Mouse (Mus musculus): ENCODE results near the gene Mrpl38. TPM values are rescaled to one million over a fixed set of nuclear protein-coding genes. Genes with fewer than 3 reads are reported as not detected.

The Mrpl38 gene
- polyA plus RNA-seq, 1 experiment = 200 TPM

DNA sequence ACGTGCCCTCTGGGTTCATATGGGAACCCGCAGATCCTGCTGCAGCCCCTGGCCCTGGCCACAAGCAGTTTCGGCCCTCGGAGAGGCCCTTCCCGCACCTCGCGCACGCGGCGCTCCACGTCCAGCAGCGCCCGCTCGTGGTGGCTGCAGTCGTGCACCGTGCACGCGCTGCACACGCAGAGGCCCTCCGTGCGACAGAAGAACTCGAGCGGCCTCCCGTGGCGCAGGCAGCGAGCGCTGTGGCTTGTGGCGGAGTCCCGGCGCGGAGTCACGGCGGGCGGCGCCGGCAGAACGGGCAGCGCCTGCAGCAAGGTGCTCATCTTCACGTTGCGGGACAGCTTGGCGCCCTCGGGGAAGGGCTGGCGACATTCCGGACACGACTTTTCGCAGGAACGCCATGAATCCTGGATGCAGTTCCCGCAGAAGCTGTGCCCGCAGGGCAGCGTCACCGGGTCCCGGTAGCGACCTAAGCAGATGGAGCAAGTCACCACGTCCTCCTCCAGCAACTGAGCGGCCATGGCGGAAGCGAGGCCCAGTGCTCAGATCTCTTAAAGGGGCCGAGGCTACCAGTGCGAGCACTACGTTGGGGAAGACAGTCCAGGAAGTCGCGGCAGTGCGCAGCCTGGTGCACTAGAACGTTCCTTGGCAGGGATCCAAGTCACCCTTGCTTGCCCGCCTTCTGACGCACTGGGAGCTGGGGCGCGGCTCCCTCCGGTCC lies 8.0 kb downstream of the Mrpl38 start, which contains the start of gene Trim65:
Gene Trim65, minus strand, starts transcription at position 641 of the 718 bp plus-strand sequence.
- no peak for TF ChIP-seq GATA1 (IDR thresholded peaks at IDR 0.05; ENCODE audit: low read length)

DNA sequence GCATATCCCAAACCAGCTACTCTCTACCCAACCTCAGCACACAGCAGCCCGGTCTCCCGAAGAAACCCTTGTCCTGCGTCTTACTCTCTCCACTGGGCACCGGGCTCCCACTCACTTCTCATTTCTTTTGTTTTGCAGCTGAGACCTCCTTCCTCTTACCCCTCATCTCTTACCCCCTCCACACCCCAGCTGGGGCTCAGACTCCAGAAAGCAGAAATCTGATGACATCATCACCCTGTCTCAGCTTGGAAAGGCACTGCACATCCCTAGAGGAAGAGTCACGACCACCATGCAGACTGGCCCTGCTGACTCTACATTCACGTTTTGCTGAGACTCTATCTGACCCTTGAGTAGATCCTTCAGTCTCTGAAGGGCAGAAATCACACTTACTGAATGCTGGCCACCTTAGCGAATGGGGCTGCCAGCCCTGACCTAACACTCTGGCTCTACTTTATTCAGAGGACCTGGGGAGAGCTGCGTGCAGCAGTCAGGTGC lies 8.6 kb downstream of the Mrpl38 start:
- no peak for TF ChIP-seq GATA1 (IDR thresholded peaks at IDR 0.05; ENCODE audit: low read length)

DNA sequence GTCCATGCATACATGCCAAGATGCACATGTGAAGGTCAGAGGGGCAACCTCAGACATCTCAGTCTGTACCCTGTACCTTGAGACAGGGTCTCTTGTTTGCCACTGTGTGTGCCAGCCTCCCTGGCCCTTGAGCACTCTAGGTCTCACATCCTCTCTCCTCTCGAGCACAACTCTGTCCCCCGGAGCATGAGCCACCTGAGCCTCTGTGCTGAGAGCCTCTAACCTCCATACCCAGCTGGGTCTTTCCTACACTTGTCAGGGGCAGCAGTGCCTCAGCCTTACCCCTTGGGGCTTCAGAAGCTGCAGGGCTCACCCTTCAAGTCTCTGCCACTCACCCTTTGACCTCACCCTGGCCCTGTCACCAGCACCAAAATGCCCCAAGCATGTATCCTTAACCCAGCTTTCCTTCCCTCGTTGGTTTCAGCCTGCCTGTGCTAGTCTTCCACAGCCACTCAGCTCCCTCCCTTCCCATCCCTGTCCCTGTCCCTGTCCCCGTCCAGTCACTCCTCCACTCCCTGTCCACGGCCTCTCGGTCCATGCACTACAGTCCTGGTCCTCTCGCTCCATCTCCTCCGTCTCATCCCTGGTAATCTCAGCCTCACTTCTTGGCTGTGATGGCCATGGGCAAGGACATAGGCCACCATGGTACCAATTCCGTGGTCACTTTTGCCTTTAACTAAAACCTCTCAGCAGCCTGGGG lies 9.4 kb downstream of the Mrpl38 start:
- TF ChIP-seq GATA1 (IDR thresholded peaks at IDR 0.05; ENCODE audit: low read length) = no peak

DNA sequence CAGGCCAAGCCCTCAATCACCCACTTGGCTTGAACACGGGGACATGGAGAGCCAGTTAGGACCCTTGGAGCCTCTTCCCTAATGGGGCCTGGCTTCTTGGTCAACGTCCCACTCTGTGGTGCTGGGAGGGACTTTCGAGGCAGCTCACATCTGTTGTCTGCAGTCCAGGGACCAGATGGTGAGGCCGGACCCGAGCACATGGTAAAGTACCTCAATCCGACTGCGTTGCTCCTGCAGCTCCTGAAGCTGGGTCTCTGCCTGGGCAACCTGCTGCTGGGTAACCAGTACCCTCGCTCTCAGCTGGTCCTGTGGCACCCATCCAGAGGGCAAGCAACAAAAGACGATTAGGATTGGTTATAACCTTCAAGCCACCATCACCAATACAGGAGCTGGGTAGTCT lies 10.7 kb downstream of the Mrpl38 start:
- TF ChIP-seq GATA1 (IDR thresholded peaks at IDR 0.05; ENCODE audit: low read length) = no peak

DNA sequence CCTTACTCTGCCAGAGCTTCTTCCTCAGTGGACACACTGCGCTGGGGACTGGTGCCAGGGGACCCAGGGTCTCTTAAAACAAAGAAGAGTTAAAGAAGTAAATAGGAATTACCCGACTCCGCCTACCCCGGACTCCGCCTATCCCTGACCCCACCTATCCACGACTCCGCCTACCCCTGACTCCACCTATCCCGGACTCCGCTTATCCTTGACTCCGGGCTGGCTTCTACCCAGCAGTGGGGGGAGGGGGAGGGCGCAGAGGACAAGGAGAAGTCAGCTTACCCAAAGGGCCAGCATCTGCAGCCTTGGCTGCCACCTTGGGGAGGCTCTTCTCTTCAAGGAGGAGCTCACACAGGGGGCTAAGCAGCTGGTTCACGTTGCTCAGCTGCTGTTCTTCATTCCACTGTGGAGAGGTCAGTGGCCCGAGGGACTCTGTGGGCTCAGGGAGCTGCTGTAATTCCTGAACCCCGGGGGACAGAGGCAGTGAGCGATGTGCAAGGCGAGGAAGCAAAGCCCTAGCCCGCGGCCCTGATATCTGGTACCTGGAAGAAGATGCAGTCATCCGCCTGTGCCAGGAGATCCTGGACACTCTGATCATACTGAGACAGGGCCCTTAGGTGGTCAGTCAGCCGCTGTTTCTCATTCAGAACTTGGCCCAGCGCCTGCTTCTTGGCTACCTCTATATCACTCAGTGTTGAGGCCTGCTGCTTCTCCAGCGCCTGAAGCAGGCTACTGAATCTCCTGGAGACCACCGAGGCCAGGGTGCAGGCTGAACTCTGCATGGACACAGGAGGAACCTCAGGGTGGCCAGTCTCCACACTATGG lies 11.3 kb downstream of the Mrpl38 start, which contains the start of gene Trim47:
Gene Trim47, minus strand, starts transcription at position 55 of the 825 bp plus-strand sequence.
- no peak for TF ChIP-seq GATA1 (IDR thresholded peaks at IDR 0.05; ENCODE audit: low read length)

DNA sequence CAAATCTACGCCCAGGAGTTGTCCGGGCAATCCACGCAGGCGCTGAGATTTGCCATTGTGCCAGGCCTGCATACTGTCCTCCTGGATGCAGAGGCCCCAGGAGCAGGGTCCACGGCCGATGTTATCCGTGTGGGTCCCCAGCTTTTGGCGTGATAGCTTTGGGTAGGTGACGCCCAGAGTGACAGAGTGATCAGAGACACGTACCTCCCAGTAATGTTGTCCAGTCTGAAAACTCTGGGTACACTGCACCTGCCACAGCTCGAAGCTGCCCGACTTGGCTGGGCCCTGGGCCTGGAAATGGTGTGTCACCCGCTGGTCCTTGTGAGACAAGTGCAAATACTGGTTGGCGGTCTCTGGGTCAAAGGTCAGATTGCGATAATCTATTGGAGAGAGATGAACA lies 12.4 kb downstream of the Mrpl38 start:
- no peak for TF ChIP-seq GATA1 (IDR thresholded peaks at IDR 0.05; ENCODE audit: low read length)

DNA sequence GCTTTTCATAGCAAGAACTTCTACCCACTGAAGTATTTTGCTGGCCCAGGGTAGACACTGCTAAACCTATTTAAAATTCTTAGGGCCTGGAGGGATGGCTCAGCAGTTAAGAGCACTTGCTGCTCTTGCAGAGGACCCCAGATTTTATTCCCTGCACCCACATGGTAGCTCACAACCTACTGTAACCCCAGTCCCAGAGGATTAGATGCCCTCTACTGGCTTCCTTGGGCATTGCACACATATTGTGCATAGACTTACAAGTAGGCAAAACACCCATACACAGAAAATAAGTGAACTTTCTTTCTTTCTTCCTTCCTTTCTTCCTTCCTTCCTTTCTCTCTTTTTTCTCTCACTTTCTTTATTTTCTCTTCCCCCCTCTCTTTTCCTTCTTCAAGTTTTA lies 20.8 kb downstream of the Mrpl38 start:
- no peak for TF ChIP-seq GATA1 (IDR thresholded peaks at IDR 0.05; ENCODE audit: low read length)

DNA sequence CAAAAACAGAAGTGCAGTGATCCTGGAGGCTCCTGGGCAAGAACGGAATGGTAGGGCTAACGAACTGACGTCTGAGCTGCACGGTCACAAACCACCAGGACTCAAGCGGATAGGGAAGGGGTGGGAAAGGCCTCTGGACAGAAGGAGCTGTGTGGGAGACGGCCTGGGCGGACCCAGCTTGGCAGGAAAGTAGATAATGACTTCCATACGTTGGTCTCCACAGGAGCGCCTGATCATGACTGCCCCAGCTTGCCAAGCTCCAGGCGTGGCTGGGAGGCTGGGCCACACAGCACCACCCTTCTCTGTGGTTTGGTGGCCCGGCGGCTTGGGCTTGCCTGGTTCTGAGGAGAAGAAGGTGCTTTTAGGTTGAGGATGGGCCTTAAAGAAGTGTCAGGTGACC lies 21.4 kb downstream of the Mrpl38 start:
- TF ChIP-seq GATA1 (IDR thresholded peaks at IDR 0.05; ENCODE audit: low read length) = no peak

DNA sequence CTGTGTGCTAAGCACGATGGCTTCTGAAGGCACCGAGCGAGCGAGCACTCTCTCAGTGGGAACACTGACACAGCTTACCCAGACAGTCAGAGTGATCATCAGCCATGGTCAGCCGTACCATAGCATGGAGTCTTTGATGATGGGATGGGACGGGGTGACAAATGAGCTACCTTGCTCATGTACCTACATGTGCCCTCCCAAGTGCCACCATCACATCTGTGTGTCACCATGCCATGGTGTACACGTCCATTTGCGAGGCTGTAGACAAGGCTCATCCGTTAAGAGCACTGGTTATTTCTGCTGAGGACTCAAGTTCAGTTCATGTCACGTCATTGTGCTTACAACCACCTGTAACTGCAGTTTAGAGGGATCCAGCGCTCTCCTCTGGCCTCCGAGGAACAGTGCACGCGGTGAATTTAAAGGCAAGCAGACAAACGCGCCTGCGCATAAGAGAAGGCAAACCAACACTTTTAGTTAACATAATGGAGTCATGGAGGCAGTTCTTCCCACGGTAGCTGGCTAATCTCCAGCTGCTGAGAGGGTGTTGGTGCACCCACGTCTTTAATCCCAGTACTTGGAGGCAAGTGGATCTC lies 27.0 kb downstream of the Mrpl38 start:
- no peak for TF ChIP-seq GATA1 (IDR thresholded peaks at IDR 0.05; ENCODE audit: low read length)

DNA sequence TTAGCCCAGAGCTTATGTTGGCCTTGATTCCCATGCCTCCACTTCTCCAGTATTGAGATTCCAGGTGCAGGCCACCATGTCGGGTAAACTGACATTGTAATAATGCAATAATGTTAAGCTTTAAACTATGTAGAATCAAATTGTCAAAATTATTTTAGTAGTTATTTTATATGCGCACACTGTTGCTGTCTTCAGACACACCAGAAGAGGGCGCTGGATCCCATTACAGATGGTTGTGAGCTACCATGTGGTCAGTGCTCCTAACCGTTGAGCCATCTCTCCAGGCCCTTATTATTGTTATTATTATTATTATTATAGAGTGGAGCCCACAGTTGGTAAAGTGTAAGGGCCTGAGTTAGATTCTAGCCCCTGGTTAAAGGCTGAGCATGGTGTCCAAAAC lies 27.6 kb downstream of the Mrpl38 start:
- TF ChIP-seq GATA1 (IDR thresholded peaks at IDR 0.05; ENCODE audit: low read length) = no peak

DNA sequence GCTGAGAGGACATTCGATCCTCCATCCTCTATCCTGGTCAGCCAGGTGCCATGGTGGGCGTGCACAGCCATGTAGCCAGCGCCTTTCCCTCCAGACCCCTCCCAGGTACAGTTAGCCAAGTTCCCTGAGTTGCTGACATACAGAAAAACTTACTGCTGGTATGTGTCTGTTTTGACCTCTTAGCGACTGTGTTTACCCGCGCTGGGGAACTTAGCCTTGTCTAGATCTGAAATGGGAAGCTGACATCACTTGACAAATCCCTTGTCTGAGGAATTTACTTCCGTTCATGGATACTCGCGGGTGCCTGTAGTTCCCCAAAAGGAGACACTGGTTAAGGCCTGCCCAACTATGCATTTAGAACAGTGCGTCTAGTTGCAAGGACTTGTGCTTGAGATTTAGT lies 28.1 kb downstream of the Mrpl38 start:
- TF ChIP-seq GATA1 (IDR thresholded peaks at IDR 0.05; ENCODE audit: low read length) = no peak

DNA sequence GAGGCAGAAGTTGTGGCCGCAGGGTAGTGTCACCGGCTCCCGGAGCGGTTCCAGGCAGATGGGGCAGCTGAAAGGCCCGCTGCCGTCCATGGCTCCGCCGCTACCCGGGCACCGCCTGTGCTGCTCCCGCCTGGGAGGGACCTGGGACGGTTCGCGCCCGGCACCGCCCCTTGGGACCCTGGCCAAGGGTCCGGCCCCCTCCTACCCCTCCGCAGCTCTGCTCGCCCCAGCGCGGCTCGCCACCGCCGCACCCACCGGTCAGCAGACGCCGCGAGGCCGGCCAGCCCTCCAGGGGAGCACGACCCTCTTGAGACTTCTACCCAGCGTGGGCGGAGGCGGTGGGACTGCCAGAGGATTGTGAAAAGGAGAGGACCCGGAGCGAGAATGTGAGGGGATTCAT lies 28.5 kb downstream of the Mrpl38 start:
- no peak for TF ChIP-seq GATA1 (IDR thresholded peaks at IDR 0.05; ENCODE audit: low read length)

DNA sequence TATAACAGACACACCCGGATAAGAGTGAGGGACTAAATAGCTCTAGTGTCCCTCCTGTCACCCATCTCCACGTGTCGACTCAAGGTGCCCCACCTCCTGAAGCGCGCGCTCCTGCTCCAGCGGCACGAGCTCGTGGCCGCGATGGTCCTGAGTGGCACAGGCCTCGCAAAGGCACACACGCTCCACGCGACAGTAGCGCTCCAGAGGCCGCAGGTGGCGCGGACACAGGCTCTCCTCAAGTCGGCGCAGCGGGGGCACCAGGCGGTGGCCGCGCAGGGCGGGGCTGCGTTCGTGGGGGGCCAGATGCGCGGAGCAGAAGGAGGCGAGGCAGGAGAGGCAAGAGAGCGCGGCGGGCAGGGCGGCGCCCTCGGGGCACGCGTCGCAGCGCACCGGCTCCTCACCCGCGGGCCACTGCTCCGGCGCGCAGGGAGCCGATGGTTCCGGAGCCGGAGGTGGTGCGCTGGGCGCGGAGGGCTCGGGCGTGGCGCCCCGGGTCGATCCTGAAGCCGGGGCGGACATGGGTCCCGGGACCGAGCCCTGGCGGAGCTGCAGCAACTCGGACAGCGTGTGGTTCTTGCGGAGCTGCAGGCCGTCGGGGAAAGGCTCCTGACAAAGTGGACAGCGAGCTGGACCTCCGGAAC lies 29.1 kb downstream of the Mrpl38 start:
- no peak for TF ChIP-seq GATA1 (IDR thresholded peaks at IDR 0.05; ENCODE audit: low read length)

DNA sequence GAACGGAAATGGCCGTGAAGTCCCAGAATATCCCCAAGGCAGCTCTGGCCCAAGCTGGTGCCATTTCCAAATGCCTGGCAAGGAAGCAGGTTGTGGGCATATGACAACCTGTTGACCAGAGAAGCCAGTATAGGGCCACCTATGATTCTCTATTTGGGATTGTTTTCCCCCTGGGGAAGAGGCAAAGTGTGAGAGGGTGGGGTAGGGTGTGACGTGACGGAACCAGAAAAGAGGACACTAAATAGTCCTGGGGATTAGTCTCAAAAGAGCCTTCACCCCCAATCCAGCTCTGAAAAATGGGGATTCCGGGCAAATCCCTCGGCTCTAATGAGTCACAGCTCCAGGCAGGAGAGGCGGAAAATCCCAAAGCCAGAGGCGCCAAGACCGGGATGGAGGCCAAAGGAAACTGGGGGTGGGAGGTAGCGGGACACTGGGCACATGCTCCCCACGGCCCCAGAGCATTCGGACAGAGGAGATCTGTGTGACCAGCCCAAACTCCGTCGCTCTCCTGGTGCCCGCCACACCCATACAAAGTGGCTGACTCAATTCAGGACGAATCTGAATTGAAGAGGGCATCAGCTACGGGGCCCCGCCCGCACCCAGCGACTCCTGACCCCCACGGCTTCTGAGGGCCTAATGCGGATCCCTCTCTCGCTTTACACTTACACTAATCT lies 30.1 kb downstream of the Mrpl38 start:
- no peak for TF ChIP-seq GATA1 (IDR thresholded peaks at IDR 0.05; ENCODE audit: low read length)
